22 mouse cellular contexts compared by ENCODE assay signal in genomic region chr6:108070947-108071346, GRCm38 (mm10).
"Had no signal": no experiment of that assay in that cellular context is flagged by ENCODE, and none has a peak within 500 bp of the region (broad histone marks: within the 10 kb centered on the region; RNA-seq: fewer than 3 reads in every experiment).

No protein-coding gene starts in this region.

- DNase-seq: gastrocnemius, postnatal 14 days; gastrocnemius, postnatal 36 days; heart, adult 11 months; heart, adult 2 months; heart, postnatal 10 days; heart, postnatal 4 days; kidney, adult 18-20 months; kidney, adult 8-10 months; kidney, postnatal 10 days; kidney, postnatal 25 days; kidney, postnatal 4 days; layer of hippocampus, adult 9-11 months; layer of hippocampus, postnatal 36 days had no signal

- H3K4me3 ChIP-seq: heart, adult 2 months; hindbrain, embryonic 10.5 days; hindbrain, embryonic 12.5 days; intestine, embryonic 15.5 days; layer of hippocampus, adult 2 months; limb, embryonic 13.5 days; limb, embryonic 15.5 days; liver, embryonic 12.5 days had no signal

- H3K27ac ChIP-seq: heart, adult 2 months; hindbrain, embryonic 10.5 days; hindbrain, embryonic 12.5 days; hindbrain, embryonic 14.5 days; intestine, embryonic 15.5 days; layer of hippocampus, adult 2 months; limb, embryonic 13.5 days; limb, embryonic 15.5 days; liver, embryonic 12.5 days; liver, embryonic 14.5 days had no signal
